14 mouse cellular contexts compared by ENCODE assay signal in the genomic region with DNA sequence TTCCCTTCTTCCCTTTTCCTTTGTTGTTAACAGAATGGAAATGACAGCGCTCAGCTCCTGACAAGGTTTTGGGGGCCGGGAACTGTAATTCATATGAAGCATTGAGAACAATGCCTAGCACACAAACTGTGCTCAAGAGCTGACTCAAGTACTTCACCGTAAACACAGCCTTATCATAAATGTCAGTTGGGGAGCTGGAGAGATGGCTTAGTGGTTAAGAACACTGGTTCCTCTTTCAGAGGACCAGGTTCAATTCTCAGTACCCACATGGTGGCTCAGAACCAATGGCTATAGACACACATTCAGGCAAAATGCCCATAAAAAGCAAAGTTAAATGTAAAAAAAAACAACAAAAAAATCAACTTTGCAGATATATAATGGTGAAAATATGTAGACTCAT.
"Had no signal": no experiment of that assay in that cellular context is flagged by ENCODE, and none has a peak within 500 bp of the region (broad histone marks: within the 10 kb centered on the region; RNA-seq: fewer than 3 reads in every experiment).

No protein-coding gene starts in this region.

- H3K4me3 ChIP-seq: megakaryocyte, embryonic 14.5 days; midbrain, embryonic 13.5 days; midbrain, embryonic 15.5 days; neural tube, embryonic 12.5 days; stomach, embryonic 15.5 days had no signal

- H3K27ac ChIP-seq: midbrain, embryonic 13.5 days; midbrain, embryonic 15.5 days; neural tube, embryonic 12.5 days; stomach, embryonic 15.5 days; stomach, postnatal 0 days had no signal

- DNase-seq: lung, adult 18-20 months; lung, embryonic 14.5 days; lung, postnatal 10 days; lung, postnatal 4 days; right cerebral cortex, postnatal 14 days; thymus, adult 18-20 months; thymus, postnatal 14 days; thymus, postnatal 4 days had no signal

- H3K4me1 ChIP-seq: megakaryocyte, embryonic 14.5 days; neural tube, embryonic 12.5 days had no signal

- H3K9ac ChIP-seq: lung, embryonic 14.5 days; midbrain, embryonic 13.5 days; midbrain, embryonic 15.5 days; neural tube, embryonic 12.5 days; stomach, embryonic 15.5 days had no signal

- H3K27me3 ChIP-seq: midbrain, embryonic 13.5 days; midbrain, embryonic 15.5 days; neural tube, embryonic 12.5 days had no signal

- ATAC-seq: midbrain, embryonic 13.5 days; midbrain, embryonic 15.5 days had no signal

- H3K9me3 ChIP-seq: megakaryocyte, embryonic 14.5 days; midbrain, embryonic 13.5 days; midbrain, embryonic 15.5 days; neural tube, embryonic 12.5 days; stomach, embryonic 15.5 days had no signal

- H3K36me3 ChIP-seq: midbrain, embryonic 13.5 days; midbrain, embryonic 15.5 days; neural tube, embryonic 12.5 days; stomach, embryonic 15.5 days had no signal
